Mouse (Mus musculus) hindbrain, postnatal 0 days (tissue): ENCODE measurements around the gene Pigp. TPM values are rescaled to one million over a fixed set of nuclear protein-coding genes. Genes with fewer than 3 reads are reported as not detected.

Experiments used
- ATAC-seq: fragments of 200-750 bp; cut with Nextera tagmentation; 2 replicates; pipeline ENCODE4 v1.8.0; 2017; ENCODE audit warnings: mild to moderate bottlenecking, moderate TSS enrichment, moderate library complexity
- DNase-seq: peaks from one replicate; pipeline ENCODE4 v3.0.0-alpha.2; 2015; ENCODE audit warnings: low spot score
- H3K27ac ChIP-seq: fragments of 300-500 bp; sonication (generic); 2 replicates; pipeline ENCODE4 v1.5.1; 2014; ENCODE audit warnings: mild to moderate bottlenecking
- H3K27me3 ChIP-seq: fragments of 300-500 bp; sonication (generic); 2 replicates; pipeline ENCODE4 v1.6.1; 2014; ENCODE audit warnings: low read length, mixed read lengths; ENCODE audit not compliant: insufficient read depth
- H3K36me3 ChIP-seq: fragments of 300-500 bp; sonication (generic); 2 replicates; pipeline ENCODE4 v1.6.1; 2014; ENCODE audit warnings: low read length, mixed read lengths; ENCODE audit not compliant: insufficient read depth
- H3K4me1 ChIP-seq: fragments of 300-500 bp; sonication (generic); 2 replicates; pipeline ENCODE4 v1.6.1; 2014; ENCODE audit warnings: antibody characterized with exemption, low read length, mixed read lengths; ENCODE audit not compliant: insufficient read depth
- H3K4me2 ChIP-seq: fragments of 300-500 bp; sonication (generic); 2 replicates; pipeline ENCODE4 v1.6.1; 2014; ENCODE audit warnings: low read depth, mild to moderate bottlenecking, low read length, moderate library complexity, mixed read lengths
- H3K4me3 ChIP-seq: fragments of 300-500 bp; sonication (generic); 2 replicates; pipeline ENCODE4 v1.5.1; 2014; ENCODE audit warnings: low read length
- H3K9ac ChIP-seq: fragments of 300-500 bp; sonication (generic); replicated peaks from 2 replicates; pipeline ENCODE4 v1.6.1; 2014; ENCODE audit warnings: mild to moderate bottlenecking, low read length, moderate library complexity, mixed read lengths
- H3K9me3 ChIP-seq: fragments of 300-500 bp; sonication (generic); 2 replicates; pipeline ENCODE4 v1.6.1; 2016; ENCODE audit warnings: low read length, mixed read lengths
- CTCF ChIP-seq: IDR thresholded peaks from 2 replicates; pipeline ENCODE4 v1.5.1; 2016; ENCODE audit warnings: antibody characterized with exemption, control low read depth, low read depth
- WGBS: fragments of 180-500 bp; shearing (Covaris S2); extraction: QIAGEN DNeasy Blood & Tissue Kit; methylation state at CpG from one replicate; pipeline ENCODE4 v1.1.7; 2014; 5-methylcytosine and 5-hydroxymethylcytosine counted together
- polyA plus RNA-seq: library from polyadenylated mRNA; unstranded; fragments of >200 nt; fragmentation: Nextera tagmentation; extraction: Ambion mirVana; gene quantifications from 2 replicates; pipeline ENCODE4 v1.2.1, GENCODE M21; 2015
- total RNA-seq: library from RNA; depleted of rRNA; stranded (reverse); fragments of >200 nt; gene quantifications from 2 replicates; pipeline ENCODE4 v1.2.3, GENCODE M21; 2014

The Pigp gene
- total and polyA plus RNA-seq, 2 experiments from 2014 or later, result 100 to 139 TPM

- 60% methylated on average over 2 of the region's 2 CpGs for WGBS
- ATAC-seq (no peak), DNase-seq (no peak)
- Histone ChIP-seq H3K27me3 (no peaks in the 10 kb centered on the region), H3K9me3 (no peaks in the 10 kb centered on the region), H3K27ac (no peak overlapping the region), H3K36me3 (peaks cover 12% of the 10 kb centered on the region; the same call in 1 of the 2 replicates), H3K9ac (no peak overlapping the region), H3K4me3 (no peak overlapping the region), H3K4me2 (no peak overlapping the region), H3K4me1 (no peaks in the 10 kb centered on the region)
- no peak for TF ChIP-seq CTCF
These were observed 30.0 kb upstream of the Pigp start for GRCm38 (mm10) chr16:94401636-94402035.

- H3K9me3 ChIP-seq, result no peaks in the 10 kb centered on the region
- peaks cover 19% of the 10 kb centered on the region for H3K36me3 ChIP-seq
- no peaks in the 10 kb centered on the region for H3K4me1 ChIP-seq
- H3K4me3 ChIP-seq, result no peak overlapping the region
- H3K27me3 ChIP-seq, result no peaks in the 10 kb centered on the region
- no peak overlapping the region for H3K4me2 ChIP-seq
- WGBS, result 93% methylated on average over 2 of the region's 2 CpGs
- TF ChIP-seq CTCF, result no peak
- no peak overlapping the region for H3K9ac ChIP-seq
- H3K27ac ChIP-seq, result no peak overlapping the region
- DNase-seq, result no peak
- peak; percentile 7; the same call in 1 of the 2 replicates for ATAC-seq
These were observed 27.5 kb upstream of the Pigp start for GRCm38 (mm10) chr16:94399141-94399540.

DNA sequence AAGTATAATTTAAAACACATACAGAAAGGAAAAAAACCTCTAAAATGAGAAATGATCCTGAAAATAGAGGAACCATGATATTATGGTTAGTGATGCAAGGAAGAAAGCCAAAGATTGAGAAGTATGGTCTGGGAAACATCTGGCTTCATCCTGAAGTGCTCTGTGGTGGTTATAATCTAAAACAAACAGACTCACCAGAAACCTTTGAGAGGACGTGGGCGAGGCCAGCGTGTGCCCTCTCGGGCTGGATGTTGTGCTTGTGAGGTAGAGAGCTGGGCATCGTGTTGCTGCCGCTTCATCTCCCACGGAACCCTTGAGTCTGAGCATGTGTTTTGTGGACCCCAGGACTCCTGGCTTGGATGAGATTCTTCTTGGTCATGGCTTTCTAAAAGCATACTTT lies 25.0 kb upstream of the Pigp start:
- no peak for ATAC-seq
- WGBS, result 83% methylated on average over 7 of the region's 7 CpGs
- no peak overlapping the region for H3K4me2 ChIP-seq
- no peak for TF ChIP-seq CTCF
- H3K27me3 ChIP-seq, result no peaks in the 10 kb centered on the region
- H3K36me3 ChIP-seq, result peaks cover 18% of the 10 kb centered on the region
- H3K4me3 ChIP-seq, result no peak overlapping the region
- no peak overlapping the region for H3K9ac ChIP-seq
- H3K9me3 ChIP-seq, result no peaks in the 10 kb centered on the region
- H3K4me1 ChIP-seq, result no peaks in the 10 kb centered on the region
- no peak for DNase-seq
- no peak overlapping the region for H3K27ac ChIP-seq

DNA sequence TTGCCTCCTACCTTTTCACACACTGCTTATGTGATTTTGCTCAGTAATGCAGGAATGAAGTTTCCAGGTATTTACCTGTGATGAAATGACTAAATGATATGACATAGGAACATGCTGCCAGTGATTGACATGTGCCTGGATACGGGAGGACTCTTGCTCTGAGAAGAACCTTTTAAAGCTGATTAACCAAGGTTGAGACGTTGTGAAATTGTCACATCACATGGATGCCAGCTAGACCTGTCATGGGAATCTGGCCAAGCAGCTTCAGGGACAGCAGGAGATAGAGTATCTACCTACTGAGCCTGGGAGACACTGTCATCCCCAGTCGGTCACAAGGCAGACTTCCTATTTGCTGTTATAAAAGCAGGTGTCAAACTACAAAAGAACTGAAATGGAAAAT lies 23.4 kb upstream of the Pigp start:
- WGBS, result 61% methylated on average over 3 of the region's 3 CpGs
- DNase-seq (no peak), ATAC-seq (no peak)
- Histone ChIP-seq H3K9ac (no peak overlapping the region), H3K4me2 (no peak overlapping the region), H3K36me3 (peaks cover 18% of the 10 kb centered on the region), H3K4me1 (no peaks in the 10 kb centered on the region), H3K27me3 (no peaks in the 10 kb centered on the region), H3K9me3 (no peaks in the 10 kb centered on the region), H3K27ac (no peak overlapping the region), H3K4me3 (no peak overlapping the region)
- TF ChIP-seq CTCF, result no peak

DNA sequence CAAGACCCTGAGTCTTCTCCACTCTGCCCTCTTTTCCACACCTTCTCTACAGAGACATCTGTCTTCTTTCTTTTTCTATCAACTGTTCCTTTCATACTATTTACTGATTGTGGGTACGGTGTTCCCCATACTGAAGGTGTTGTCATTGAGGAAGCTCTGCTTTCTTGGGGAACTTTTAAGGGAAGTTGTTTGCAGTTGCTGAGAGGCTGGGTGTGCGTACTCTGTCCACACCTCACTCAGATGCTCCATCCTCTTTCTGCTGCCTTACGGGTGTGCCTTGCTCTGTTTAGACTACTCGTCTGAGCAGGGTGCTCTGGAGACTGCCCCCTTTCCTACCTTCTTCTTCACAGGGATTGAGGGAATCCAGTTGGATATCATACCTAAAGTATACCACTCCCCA lies 20.7 kb upstream of the Pigp start:
- H3K4me2 ChIP-seq, result no peak overlapping the region
- DNase-seq (no peak), ATAC-seq (no peak)
- no peaks in the 10 kb centered on the region for H3K9me3 ChIP-seq
- H3K4me3 ChIP-seq, result no peak overlapping the region
- no peak for TF ChIP-seq CTCF
- no peak overlapping the region for H3K27ac ChIP-seq
- WGBS, result 90% methylated on average over 4 of the region's 4 CpGs
- H3K4me1 ChIP-seq, result no peaks in the 10 kb centered on the region
- H3K36me3 ChIP-seq, result peaks cover 23% of the 10 kb centered on the region
- no peak overlapping the region for H3K9ac ChIP-seq
- no peaks in the 10 kb centered on the region for H3K27me3 ChIP-seq

DNA sequence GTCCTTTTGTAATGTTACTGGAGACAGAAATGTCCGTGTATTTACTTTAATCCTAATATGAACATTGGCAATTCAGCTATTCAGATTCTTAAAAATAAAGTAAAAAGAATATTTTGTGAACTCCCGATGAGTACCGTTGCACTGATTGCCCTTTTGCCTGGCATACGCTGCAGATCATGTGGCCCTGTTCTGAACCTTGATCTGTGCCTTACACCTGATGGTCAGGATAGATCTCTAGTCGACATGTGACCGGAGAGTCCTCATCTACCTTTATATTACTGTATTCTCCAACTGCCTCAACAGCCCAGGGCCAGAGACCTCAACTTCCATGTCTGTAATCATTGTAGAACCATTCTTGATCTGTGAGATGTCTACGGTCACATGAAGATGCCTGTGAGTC lies 16.0 kb upstream of the Pigp start:
- no peak for TF ChIP-seq CTCF
- Histone ChIP-seq H3K4me3 (no peak overlapping the region), H3K27me3 (no peaks in the 10 kb centered on the region), H3K4me2 (no peak overlapping the region), H3K9ac (no peak overlapping the region), H3K9me3 (no peaks in the 10 kb centered on the region), H3K4me1 (no peaks in the 10 kb centered on the region), H3K27ac (no peak overlapping the region), H3K36me3 (peaks cover 13% of the 10 kb centered on the region)
- WGBS, result 96% methylated on average over 7 of the region's 7 CpGs
- no peak for DNase-seq
- ATAC-seq, result no peak

DNA sequence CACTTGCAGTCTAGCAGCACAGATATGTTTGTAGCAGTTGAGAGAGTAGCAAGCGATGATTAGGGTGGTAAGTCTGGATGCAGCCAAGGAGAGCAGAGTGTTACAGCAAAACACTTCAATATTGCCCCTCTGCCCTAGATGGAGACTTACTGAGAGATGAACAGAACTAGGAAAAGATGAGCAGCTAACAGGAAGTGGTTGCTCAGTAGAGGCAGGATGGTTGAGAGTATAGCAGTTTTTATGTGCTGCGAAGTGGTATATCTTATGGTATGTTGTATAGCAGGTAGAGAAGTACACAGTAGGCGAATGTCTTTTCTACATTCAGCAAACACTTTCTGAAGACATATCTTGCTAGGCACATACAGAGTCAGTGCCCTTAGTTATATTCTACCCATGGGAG lies 11.6 kb upstream of the Pigp start:
- Histone ChIP-seq H3K36me3 (peaks cover 13% of the 10 kb centered on the region), H3K4me3 (no peak overlapping the region), H3K4me1 (no peaks in the 10 kb centered on the region), H3K9ac (no peak overlapping the region), H3K27me3 (no peaks in the 10 kb centered on the region), H3K27ac (no peak overlapping the region), H3K9me3 (no peaks in the 10 kb centered on the region), H3K4me2 (no peak overlapping the region)
- DNase-seq (no peak), ATAC-seq (no peak)
- no peak for TF ChIP-seq CTCF
- WGBS, result 94% methylated on average over 3 of the region's 3 CpGs
